Mouse (Mus musculus): Measurements from ENCODE around the gene Igsf21.

Igsf21 gene

GRCm38 (mm10) chr4:140094835-140095234 is 151.7 kb downstream of the Igsf21 start:
- no peak for DNase-seq (ENCODE audit: low spot score)

GRCm38 (mm10) chr4:140092367-140092766 is 154.2 kb downstream of the Igsf21 start:
- DNase-seq (ENCODE audit: low spot score) = no peak

- no peak for DNase-seq (ENCODE audit: low spot score)
These were observed 154.9 kb downstream of the Igsf21 start for GRCm38 (mm10) chr4:140091693-140092092.

GRCm38 (mm10) chr4:140089676-140090075 is 156.9 kb downstream of the Igsf21 start:
- DNase-seq (ENCODE audit: low spot score) = no peak

- DNase-seq (ENCODE audit: low spot score) = no peak
These were observed 157.7 kb downstream of the Igsf21 start for GRCm38 (mm10) chr4:140088711-140089440.

- no peak for DNase-seq (ENCODE audit: low spot score)
These were observed 160.4 kb downstream of the Igsf21 start for GRCm38 (mm10) chr4:140086192-140086591.

- peak; percentile 22 for DNase-seq (ENCODE audit: low spot score)
These were observed 162.0 kb downstream of the Igsf21 start for GRCm38 (mm10) chr4:140084521-140085011.

GRCm38 (mm10) chr4:140084064-140084463 is 162.5 kb downstream of the Igsf21 start:
- no peak for DNase-seq (ENCODE audit: low spot score)

- DNase-seq (ENCODE audit: low spot score) = no peak
These were observed 168.2 kb downstream of the Igsf21 start for GRCm38 (mm10) chr4:140078416-140078815.

GRCm38 (mm10) chr4:140077615-140078014 is 169.0 kb downstream of the Igsf21 start:
- no peak for DNase-seq (ENCODE audit: low spot score)

- DNase-seq (ENCODE audit: low spot score) = no peak
These were observed 169.6 kb downstream of the Igsf21 start for GRCm38 (mm10) chr4:140076852-140077563.

GRCm38 (mm10) chr4:140076428-140076827 is 170.2 kb downstream of the Igsf21 start:
- no peak for DNase-seq (ENCODE audit: low spot score)

GRCm38 (mm10) chr4:140071047-140071446 is 175.5 kb downstream of the Igsf21 start:
- DNase-seq (ENCODE audit: low spot score) = no peak

GRCm38 (mm10) chr4:140070331-140070652 is 176.3 kb downstream of the Igsf21 start:
- DNase-seq (ENCODE audit: low spot score) = no peak

GRCm38 (mm10) chr4:140069563-140070330 is 176.8 kb downstream of the Igsf21 start:
- DNase-seq (ENCODE audit: low spot score) = no peak

- no peak for DNase-seq (ENCODE audit: low spot score)
These were observed 178.1 kb downstream of the Igsf21 start for GRCm38 (mm10) chr4:140068468-140068867.

GRCm38 (mm10) chr4:140066011-140066410 is 180.6 kb downstream of the Igsf21 start:
- DNase-seq (ENCODE audit: low spot score) = no peak

- DNase-seq (ENCODE audit: low spot score) = no peak
These were observed 183.4 kb downstream of the Igsf21 start for GRCm38 (mm10) chr4:140063153-140063671.

- no peak for DNase-seq (ENCODE audit: low spot score)
These were observed 186.3 kb downstream of the Igsf21 start for GRCm38 (mm10) chr4:140060251-140060650.

GRCm38 (mm10) chr4:140053042-140053441 is 193.5 kb downstream of the Igsf21 start:
- no peak for DNase-seq (ENCODE audit: low spot score)

GRCm38 (mm10) chr4:140052575-140052974 is 194.0 kb downstream of the Igsf21 start:
- DNase-seq (ENCODE audit: low spot score) = no peak

- no peak for DNase-seq (ENCODE audit: low spot score)
These were observed 198.7 kb downstream of the Igsf21 start for GRCm38 (mm10) chr4:140047807-140048362.

Data from ovary, postnatal 14 days (tissue).